Mouse (Mus musculus) limb, embryonic 12.5 days (tissue): ENCODE data around the gene Kif14. TPM values are rescaled to one million over a fixed set of nuclear protein-coding genes. Genes with fewer than 3 reads are reported as not detected.
A peak's percentile ranks its signal among the peaks of the same experiment; 100 is the strongest.

Experiments used
- ATAC-seq: fragments of 200-750 bp; cut with Nextera tagmentation; 2 replicates; pipeline ENCODE4 v1.8.0; 2017; ENCODE audit warnings: low read depth, moderate TSS enrichment; ENCODE audit not compliant: insufficient number of reproducible peaks, insufficient read depth, low FRiP score, low TSS enrichment
- H3K27ac ChIP-seq: fragments of 300-500 bp; sonication (generic); 2 replicates; pipeline ENCODE4 v1.5.1; 2016; ENCODE audit warnings: mild to moderate bottlenecking, moderate library complexity
- H3K27me3 ChIP-seq: fragments of 300-500 bp; sonication (generic); 2 replicates; pipeline ENCODE4 v1.6.1; 2016; ENCODE audit warnings: mild to moderate bottlenecking, moderate library complexity
- H3K36me3 ChIP-seq: fragments of 300-500 bp; sonication (generic); 2 replicates; pipeline ENCODE4 v1.6.1; 2016; ENCODE audit warnings: mild to moderate bottlenecking, moderate library complexity
- H3K4me1 ChIP-seq: fragments of 300-500 bp; sonication (generic); replicated peaks from 2 replicates; pipeline ENCODE4 v1.6.1; 2016
- H3K4me2 ChIP-seq: fragments of 300-500 bp; sonication (generic); 2 replicates; pipeline ENCODE4 v1.6.1; 2016; ENCODE audit warnings: mild to moderate bottlenecking, moderate library complexity
- H3K4me3 ChIP-seq: fragments of 300-500 bp; sonication (generic); replicated peaks from 2 replicates; pipeline ENCODE4 v1.5.1; 2016; ENCODE audit warnings: mild to moderate bottlenecking
- H3K9ac ChIP-seq: fragments of 300-500 bp; sonication (generic); replicated peaks from 2 replicates; pipeline ENCODE4 v1.6.1; 2016; ENCODE audit warnings: mild to moderate bottlenecking, moderate library complexity
- H3K9me3 ChIP-seq: fragments of 300-500 bp; sonication (generic); 2 replicates; pipeline ENCODE4 v1.6.1; 2016; ENCODE audit warnings: mild to moderate bottlenecking, moderate library complexity
- WGBS: fragments of 180-500 bp; shearing (Covaris S2); methylation state at CpG from one replicate; pipeline ENCODE4 v1.1.7; 2016; 5-methylcytosine and 5-hydroxymethylcytosine counted together
- polyA plus RNA-seq: library from polyadenylated mRNA; unstranded; fragments of >200 nt; fragmentation: Nextera tagmentation; extraction: Ambion mirVana; gene quantifications from 2 replicates; pipeline ENCODE4 v1.2.1, GENCODE M21; 2016

Kif14 gene
- polyA plus RNA-seq = 8.8 and 9.8 TPM in 2 replicates

- peak within 1 kb of the TSS; percentile 63 for H3K9ac ChIP-seq
- whole genome bisulfite sequencing = under 1% methylated on average over 52 of the region's 52 CpGs
Measured at GRCm38 (mm10) chr1:136466143-136466811, at the start of gene Kif14. Gene Kif14, plus strand, starts transcription at chr1:136466343.

GRCm38 (mm10) chr1:136418393-136418792 lies 47.8 kb upstream of the Kif14 start:
- ATAC-seq = no peak
- 95% methylated on average over 6 of the region's 6 CpGs for WGBS

More at GRCm38 (mm10) chr1:136466143-136466811, at the start of gene Kif14:
- ATAC-seq = peak; percentile 98
- H3K4me3 ChIP-seq = peak within 1 kb of the TSS; percentile 74
- H3K4me1 ChIP-seq = peaks cover 13% of the 10 kb centered on the region
- H3K4me2 ChIP-seq = peak within 1 kb of the TSS; percentile 97
- H3K27ac ChIP-seq = 0 out of 2 replicates have a peak within 1 kb of the TSS, but pooled peaks have one; percentile 17
- peaks cover 25% of the 10 kb centered on the region for H3K36me3 ChIP-seq
- no peaks in the 10 kb centered on the region for H3K9me3 ChIP-seq
- no peaks in the 10 kb centered on the region for H3K27me3 ChIP-seq

DNA sequence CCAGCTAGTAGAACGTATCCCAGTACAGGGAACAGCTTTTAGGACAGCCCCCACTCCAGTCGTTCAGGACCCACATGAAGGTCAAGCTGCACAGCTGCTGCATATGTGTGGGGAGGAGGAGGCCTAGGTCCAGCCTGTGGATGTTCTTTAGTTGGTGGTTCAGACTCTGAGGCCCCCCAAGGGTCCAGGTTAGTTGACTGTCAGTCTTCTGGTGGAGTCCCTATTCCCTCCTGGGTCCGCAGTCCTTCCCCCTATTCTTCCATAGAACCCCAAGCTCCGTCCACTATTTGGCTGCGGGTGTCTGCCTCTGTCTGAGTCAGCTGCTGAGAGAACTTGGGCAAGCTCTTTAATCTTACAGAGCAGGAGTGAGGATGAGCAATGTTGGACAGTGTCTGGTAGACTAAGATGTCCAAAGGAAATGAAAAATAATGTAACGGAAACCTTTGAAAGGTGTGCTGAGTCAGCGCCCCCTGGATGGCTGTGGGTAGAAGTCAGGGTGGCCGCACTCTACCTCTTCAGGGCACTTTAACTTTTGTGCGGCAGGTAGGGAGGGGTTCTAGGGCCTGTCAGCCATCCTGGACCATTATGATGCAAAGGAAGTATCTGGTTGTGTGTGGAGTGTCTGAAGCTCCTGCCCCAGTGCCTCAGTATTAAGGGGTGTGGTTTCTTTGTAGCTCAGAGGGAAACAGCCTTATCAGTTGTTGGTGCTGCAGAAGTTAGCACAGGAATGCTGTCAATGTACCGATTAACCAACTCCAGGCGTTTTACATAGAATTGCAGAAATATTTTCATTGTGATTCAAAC lies 38.8 kb upstream of the Kif14 start:
- WGBS = 79% methylated on average over 11 of the region's 11 CpGs
- no peak overlapping the region for H3K27ac ChIP-seq

More at GRCm38 (mm10) chr1:136418393-136418792, 47.8 kb upstream of the Kif14 start:
- Histone ChIP-seq H3K4me2 (no peak overlapping the region), H3K27ac (no peak overlapping the region), H3K9ac (no peak overlapping the region), H3K4me3 (no peak overlapping the region), H3K9me3 (no peaks in the 10 kb centered on the region), H3K27me3 (no peaks in the 10 kb centered on the region), H3K36me3 (peaks cover 25% of the 10 kb centered on the region), H3K4me1 (peaks cover 12% of the 10 kb centered on the region)

DNA sequence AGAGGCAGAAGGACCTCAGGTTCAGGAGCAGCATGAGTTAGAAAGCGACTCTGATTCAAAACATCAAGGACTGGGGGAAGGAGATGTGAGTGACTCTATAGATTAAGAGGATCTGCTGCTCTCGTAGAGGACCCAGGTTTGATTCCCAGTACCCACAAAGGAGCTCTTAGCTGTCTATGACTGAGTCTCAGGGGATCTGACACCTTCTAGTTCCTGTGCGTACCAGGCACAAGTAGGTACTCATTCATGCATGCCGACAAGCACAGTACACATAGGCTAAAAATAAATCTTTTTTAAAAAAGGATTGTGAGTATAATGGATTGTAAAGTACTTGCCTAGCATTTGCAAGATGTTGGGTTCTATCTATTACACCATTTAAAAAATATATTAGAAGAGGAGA lies 37.2 kb upstream of the Kif14 start:
- no peak for ATAC-seq
- peaks cover 12% of the 10 kb centered on the region for H3K4me1 ChIP-seq
- WGBS = 89% methylated on average over 4 of the region's 4 CpGs
- no peak overlapping the region for H3K4me2 ChIP-seq
- H3K27ac ChIP-seq = no peak overlapping the region
- no peaks in the 10 kb centered on the region for H3K9me3 ChIP-seq
- H3K36me3 ChIP-seq = peaks cover 31% of the 10 kb centered on the region
- no peak overlapping the region for H3K4me3 ChIP-seq
- no peaks in the 10 kb centered on the region for H3K27me3 ChIP-seq
- H3K9ac ChIP-seq = no peak overlapping the region

More for the DNA sequence above, 38.8 kb upstream of the Kif14 start:
- Histone ChIP-seq H3K36me3 (peaks cover 19% of the 10 kb centered on the region), H3K27me3 (no peaks in the 10 kb centered on the region), H3K4me3 (no peak overlapping the region), H3K4me1 (peaks cover 12% of the 10 kb centered on the region), H3K9me3 (no peaks in the 10 kb centered on the region), H3K9ac (no peak overlapping the region), H3K4me2 (no peak overlapping the region)
- no peak for ATAC-seq

GRCm38 (mm10) chr1:136430126-136430818 lies 35.9 kb upstream of the Kif14 start:
- Histone ChIP-seq H3K9me3 (no peaks in the 10 kb centered on the region), H3K9ac (0 out of 2 replicates have a peak overlapping the region, but pooled peaks have one; percentile 42), H3K4me3 (no peak overlapping the region), H3K27me3 (no peaks in the 10 kb centered on the region), H3K4me1 (peaks cover 12% of the 10 kb centered on the region), H3K4me2 (no peak overlapping the region), H3K36me3 (peaks cover 39% of the 10 kb centered on the region; the same call in 1 of the 2 replicates), H3K27ac (no peak overlapping the region)
- WGBS = 38% methylated on average over 7 of the region's 7 CpGs
- no peak for ATAC-seq

DNA sequence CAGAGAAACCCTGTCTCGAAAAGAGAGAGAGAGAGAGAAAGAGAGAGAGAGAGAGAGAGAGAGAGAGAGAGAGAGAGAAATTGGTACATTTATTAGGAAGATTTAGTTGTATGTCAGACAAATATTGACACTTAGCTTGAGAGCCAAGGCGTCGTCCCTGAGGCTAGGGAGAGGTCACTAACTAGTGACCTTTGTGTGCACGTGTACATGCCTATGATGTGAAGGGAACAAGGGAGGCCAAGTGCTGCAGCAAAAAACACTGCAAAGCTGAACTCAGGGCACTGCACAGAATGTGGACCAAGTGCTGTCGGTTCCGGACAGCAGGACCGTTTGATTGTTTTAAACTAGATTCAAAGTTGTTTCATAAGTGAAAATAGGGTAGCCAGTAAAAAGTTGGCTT lies 25.4 kb upstream of the Kif14 start:
- WGBS = 78% methylated on average over 7 of the region's 7 CpGs
- Histone ChIP-seq H3K9me3 (no peaks in the 10 kb centered on the region), H3K4me2 (no peak overlapping the region), H3K27me3 (no peaks in the 10 kb centered on the region), H3K9ac (no peak overlapping the region), H3K4me1 (no peaks in the 10 kb centered on the region), H3K36me3 (peaks cover 23% of the 10 kb centered on the region; the same call in 1 of the 2 replicates), H3K4me3 (no peak overlapping the region), H3K27ac (no peak overlapping the region)
- no peak for ATAC-seq

DNA sequence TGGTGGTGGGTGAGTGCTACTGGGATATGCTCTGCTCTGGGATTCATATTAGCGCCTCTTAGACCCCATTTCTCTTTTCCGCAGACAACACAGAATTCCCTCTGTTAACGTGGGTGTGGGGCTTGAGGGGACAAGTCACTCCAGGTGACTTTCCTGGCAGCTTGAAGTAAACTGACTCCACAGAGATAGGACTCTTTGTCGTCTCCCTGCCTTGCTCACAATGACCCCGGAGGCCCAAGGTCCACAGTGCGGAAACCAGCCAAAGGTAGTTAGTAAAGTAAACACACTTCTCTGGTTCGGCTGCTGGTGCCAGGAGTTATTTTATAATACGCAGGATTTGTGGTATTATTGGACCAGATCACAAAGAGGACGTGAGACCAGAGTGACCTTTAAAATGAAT lies 23.3 kb upstream of the Kif14 start:
- 68% methylated on average over 9 of the region's 9 CpGs for WGBS
- H3K27me3 ChIP-seq = no peaks in the 10 kb centered on the region
- H3K9me3 ChIP-seq = no peaks in the 10 kb centered on the region
- H3K36me3 ChIP-seq = peaks cover 8% of the 10 kb centered on the region; the same call in 1 of the 2 replicates
- H3K9ac ChIP-seq = no peak overlapping the region
- no peak overlapping the region for H3K27ac ChIP-seq
- no peak overlapping the region for H3K4me3 ChIP-seq
- ATAC-seq = no peak
- no peak overlapping the region for H3K4me2 ChIP-seq
- H3K4me1 ChIP-seq = no peaks in the 10 kb centered on the region

DNA sequence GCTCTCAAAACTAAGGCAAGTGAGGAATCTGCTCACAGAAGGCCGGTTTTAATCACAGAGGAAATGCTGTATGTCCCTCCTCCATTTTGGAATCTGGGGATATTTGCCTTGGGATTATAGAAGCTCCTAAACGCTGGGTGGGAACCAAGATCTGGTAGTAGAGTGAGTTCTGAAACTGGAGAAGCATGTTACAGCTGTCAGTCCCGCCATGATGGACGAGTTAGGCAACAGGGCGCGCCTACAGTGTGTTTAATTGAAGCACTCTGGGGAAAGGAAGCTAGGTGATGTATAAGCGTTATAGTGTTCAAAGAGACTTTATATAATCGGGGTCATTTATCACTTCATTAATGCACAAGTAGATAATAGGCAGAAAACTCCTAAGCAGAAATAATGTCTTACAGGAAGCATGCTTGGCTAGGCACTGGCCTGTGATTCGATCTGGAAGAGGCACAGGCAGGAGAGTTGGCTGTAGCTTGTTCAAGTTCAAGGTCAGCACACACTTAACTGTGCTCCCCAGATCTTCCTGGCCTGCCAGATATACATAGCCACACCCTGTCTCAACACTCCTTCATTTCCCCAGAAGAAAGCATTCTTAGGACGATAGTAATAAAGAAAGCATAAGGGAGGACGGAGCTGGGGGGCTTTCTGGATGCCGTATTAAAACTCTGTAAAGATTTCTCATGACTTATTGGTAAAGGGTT lies 21.4 kb upstream of the Kif14 start:
- no peak overlapping the region for H3K9ac ChIP-seq
- no peaks in the 10 kb centered on the region for H3K27me3 ChIP-seq
- ATAC-seq = no peak
- WGBS = 78% methylated on average over 12 of the region's 12 CpGs
- H3K36me3 ChIP-seq = peaks cover 4% of the 10 kb centered on the region; the same call in 1 of the 2 replicates
- no peaks in the 10 kb centered on the region for H3K9me3 ChIP-seq
- H3K4me3 ChIP-seq = no peak overlapping the region
- H3K27ac ChIP-seq = no peak overlapping the region
- H3K4me2 ChIP-seq = no peak overlapping the region
- no peaks in the 10 kb centered on the region for H3K4me1 ChIP-seq

- Histone ChIP-seq H3K4me3 (no peak overlapping the region), H3K27me3 (no peaks in the 10 kb centered on the region), H3K9ac (no peak overlapping the region), H3K9me3 (no peaks in the 10 kb centered on the region), H3K27ac (no peak overlapping the region), H3K36me3 (no peaks in the 10 kb centered on the region), H3K4me1 (no peaks in the 10 kb centered on the region), H3K4me2 (no peak overlapping the region)
- ATAC-seq = no peak
- WGBS = 79% methylated on average over 10 of the region's 10 CpGs
Measured at GRCm38 (mm10) chr1:136446933-136447332, 19.2 kb upstream of the Kif14 start.

DNA sequence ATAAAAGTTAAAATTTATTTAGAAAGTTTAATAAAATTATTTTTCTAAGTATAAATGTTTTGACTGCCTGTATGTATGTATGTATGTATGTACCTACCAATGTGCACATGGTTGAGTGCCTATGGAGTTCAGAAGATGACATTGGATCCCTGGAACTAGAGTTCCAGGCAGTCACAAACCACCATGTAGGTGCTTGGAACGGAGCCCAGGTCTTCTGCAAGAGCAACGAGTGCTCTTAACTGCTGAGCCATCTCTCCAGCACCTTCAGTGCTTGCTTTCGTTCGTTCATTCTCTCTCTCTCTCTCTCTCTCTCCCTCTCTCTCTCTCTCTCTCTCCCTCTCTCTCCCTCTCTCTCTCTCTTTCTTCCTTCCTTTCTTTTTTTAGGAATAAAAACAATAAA lies 18.8 kb upstream of the Kif14 start:
- H3K36me3 ChIP-seq = no peaks in the 10 kb centered on the region
- H3K9me3 ChIP-seq = no peaks in the 10 kb centered on the region
- WGBS = 68% methylated on average over 4 of the region's 4 CpGs
- no peaks in the 10 kb centered on the region for H3K4me1 ChIP-seq
- H3K4me2 ChIP-seq = no peak overlapping the region
- H3K27me3 ChIP-seq = no peaks in the 10 kb centered on the region
- H3K27ac ChIP-seq = no peak overlapping the region
- no peak for ATAC-seq
- no peak overlapping the region for H3K9ac ChIP-seq
- H3K4me3 ChIP-seq = no peak overlapping the region
